8 mouse cellular contexts compared by ENCODE assay signal in the genomic region with DNA sequence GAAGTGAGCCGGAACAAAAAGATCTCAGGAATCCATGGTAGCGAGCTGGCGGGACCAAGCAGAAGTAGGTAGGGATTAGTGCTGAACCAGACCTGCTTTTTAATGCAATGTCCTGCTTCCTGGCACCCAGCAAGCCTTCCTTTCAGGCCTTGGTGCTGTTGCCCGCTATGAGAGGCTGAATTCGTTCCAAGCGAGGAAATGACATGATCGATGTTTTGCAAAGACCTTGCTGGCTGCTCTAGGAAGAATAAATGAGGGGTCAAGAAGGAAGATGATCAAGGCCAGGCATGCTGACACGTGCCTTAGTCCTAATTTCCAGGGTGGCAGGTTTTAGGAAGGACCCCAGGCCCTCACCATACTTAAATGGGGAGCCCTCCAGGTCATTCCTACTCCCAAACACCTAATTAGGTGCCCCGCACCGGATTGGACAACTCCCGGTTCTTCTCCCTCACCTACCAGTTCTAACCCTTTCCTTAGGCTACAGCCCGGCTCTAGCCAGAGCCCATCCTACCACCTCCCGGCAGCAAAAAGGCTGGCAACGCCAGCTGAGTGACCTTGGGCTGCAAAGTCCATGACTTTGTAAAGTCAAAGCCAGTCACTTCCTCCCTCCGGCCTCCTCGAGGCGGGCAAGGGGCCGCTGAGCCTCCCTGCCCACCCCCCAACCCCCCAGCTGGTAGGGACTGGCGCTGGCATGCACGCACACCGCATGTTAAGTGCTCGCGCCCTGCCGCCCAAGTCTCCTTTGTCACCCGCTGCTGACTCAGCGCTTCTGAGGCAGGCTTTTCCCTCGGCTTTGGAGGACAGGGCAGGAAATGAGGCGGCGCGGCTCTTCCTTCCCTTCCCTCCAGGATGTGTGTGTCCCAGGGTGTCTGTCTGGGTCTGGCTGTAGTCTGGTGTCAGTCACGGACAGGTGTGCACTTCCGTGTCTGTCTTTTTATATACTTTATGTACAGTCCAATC. TPM values are rescaled to one million over a fixed set of nuclear protein-coding genes. Genes with fewer than 3 reads are reported as not detected.
A peak's percentile ranks its signal among the peaks of the same experiment; 100 is the strongest.
DNase-seq lines count a peak whose midpoint lies in the region; ATAC-seq and TF ChIP-seq lines count a peak whose summit lies in the region.

No protein-coding gene starts in this region.

- peak; percentile 11; the same call in 1 of the 2 replicates for ATAC-seq in intestine, postnatal 0 days
- ATAC-seq in liver, embryonic 15.5 days (ENCODE audit: insufficient read depth): 0 out of 2 replicates have a peak, but pooled peaks have one; percentile 8

- no peaks in the 10 kb centered on the region for H3K27me3 ChIP-seq in heart, adult 2 months (ENCODE audit: control insufficient read depth, insufficient read depth, low read length)
- H3K27me3 ChIP-seq in intestine, postnatal 0 days (replicated peaks; ENCODE audit: control insufficient read depth, insufficient read depth, low read length): peaks cover 5% of the 10 kb centered on the region; the same call in 1 of the 2 replicates
- H3K27me3 ChIP-seq in liver, embryonic 15.5 days: no peaks in the 10 kb centered on the region

- H3K4me3 ChIP-seq in heart, adult 2 months: peak overlapping the region; percentile 35
- H3K4me3 ChIP-seq in intestine, postnatal 0 days (ENCODE audit: low read depth, low read length): no peak overlapping the region
- H3K4me3 ChIP-seq in liver, embryonic 15.5 days (replicated peaks): peak overlapping the region; percentile 29

- peak; percentile 74 for DNase-seq in urinary bladder, postnatal 14 days (ENCODE audit: low spot score)
- no peak for DNase-seq in urinary bladder, postnatal 4 days (ENCODE audit: low spot score in 2 of 2)
- peak; percentile 85 for DNase-seq in embryo, embryonic 10.5 days (ENCODE audit: low spot score)
- DNase-seq in heart, adult 2 months: peak; percentile 79 to 85
- peak; percentile 83 for DNase-seq in neural tube, embryonic 10.5 days (ENCODE audit: extremely low spot score, low spot score)
- DNase-seq in thymus, postnatal 36 days: peak; percentile 72 to 82

- H3K4me2 ChIP-seq in intestine, postnatal 0 days (replicated peaks; ENCODE audit: low read depth): peak overlapping the region; percentile 37
- peak overlapping the region; percentile 69 for H3K4me2 ChIP-seq in liver, embryonic 15.5 days

- TF ChIP-seq CTCF in heart, adult 2 months (IDR thresholded peaks at IDR 0.05): peak; percentile 28; the same call in 1 of the 2 replicates
- no peak for TF ChIP-seq CTCF in intestine, postnatal 0 days (IDR thresholded peaks at IDR 0.05; ENCODE audit: low read depth)

- H3K36me3 ChIP-seq in heart, adult 2 months (ENCODE audit: control insufficient read depth, insufficient read depth, low read length): peaks cover 5% of the 10 kb centered on the region; the same call in 1 of the 2 replicates
- no peaks in the 10 kb centered on the region for H3K36me3 ChIP-seq in intestine, postnatal 0 days (ENCODE audit: control insufficient read depth, insufficient read depth)
- H3K36me3 ChIP-seq in liver, embryonic 15.5 days (replicated peaks): no peaks in the 10 kb centered on the region

- H3K79me2 ChIP-seq in heart, adult 2 months (replicated peaks; ENCODE audit: control insufficient read depth, insufficient read depth, low read length): no peaks in the 10 kb centered on the region

- H3K27ac ChIP-seq in heart, adult 2 months: peak overlapping the region; percentile 97
- H3K27ac ChIP-seq in intestine, postnatal 0 days (ENCODE audit: low read depth, low read length): peak overlapping the region; percentile 35; the same call in 1 of the 2 replicates
- H3K27ac ChIP-seq in liver, embryonic 15.5 days (replicated peaks): peak overlapping the region; percentile 31; the same call in 1 of the 2 replicates

- WGBS in heart, adult 2 months: 12% methylated on average over 32 of the region's 32 CpGs
- WGBS in intestine, postnatal 0 days: 33% methylated on average over 32 of the region's 32 CpGs
- WGBS in liver, embryonic 15.5 days (ENCODE audit: insufficient replicate concordance): 20% methylated on average over 32 of the region's 32 CpGs

- peak; percentile 87 for TF ChIP-seq EP300 in heart, adult 2 months (IDR thresholded peaks at IDR 0.05; ENCODE audit: insufficient read depth, low read depth, low read length)

- H3K9me3 ChIP-seq in intestine, postnatal 0 days (ENCODE audit: control insufficient read depth): no peaks in the 10 kb centered on the region
- no peaks in the 10 kb centered on the region for H3K9me3 ChIP-seq in liver, embryonic 15.5 days (replicated peaks)

- TF ChIP-seq POLR2A in heart, adult 2 months (IDR thresholded peaks at IDR 0.05; ENCODE audit: insufficient read depth, low read depth, low read length): 0 out of 2 replicates have a peak, but pooled peaks have one; percentile 25

- H3K9ac ChIP-seq in heart, adult 2 months (ENCODE audit: low read depth, low read length): peak overlapping the region; percentile 75
- no peak overlapping the region for H3K9ac ChIP-seq in intestine, postnatal 0 days (ENCODE audit: low read depth, low read length)
- H3K9ac ChIP-seq in liver, embryonic 15.5 days: peak overlapping the region; percentile 36; the same call in 1 of the 2 replicates

- H3K4me1 ChIP-seq in heart, adult 2 months (ENCODE audit: control insufficient read depth, insufficient read depth, low read length): peaks cover 36% of the 10 kb centered on the region
- peaks cover 3% of the 10 kb centered on the region; the same call in 1 of the 2 replicates for H3K4me1 ChIP-seq in intestine, postnatal 0 days (replicated peaks; ENCODE audit: control insufficient read depth, insufficient read depth, low read length)
- peaks cover 80% of the 10 kb centered on the region for H3K4me1 ChIP-seq in liver, embryonic 15.5 days (replicated peaks)

- intact Hi-C loops in heart, adult 2 months (cut with DNase I): loop anchor here (2.0 kb wide), 2 partner anchors 53 to 61 kb away; partner anchors contain the start of gene Irf2bpl

RNA-seq across cellular contexts. Expression of gene Irf2bpl, which starts 52.7 kb away (rescaled TPM):
- 10 to 100 TPM; 32.6 to 36.9 TPM for total RNA-seq in heart, adult 2 months (2021)
- 15.6 and 20.1 TPM in 2 replicates for polyA plus RNA-seq in heart, adult 2 months (2012; rRNA removed)
- polyA plus RNA-seq in intestine, postnatal 0 days (2015; fragmentation: Nextera tagmentation; extraction: Ambion mirVana): 10.0 and 10.7 TPM in 2 replicates
- polyA plus RNA-seq in liver, embryonic 15.5 days (2015; fragmentation: Nextera tagmentation; extraction: Ambion mirVana): 2.8 and 3.1 TPM in 2 replicates

Comparison
In these comparisons a context has a peak if more than half of its experiments do, and no peak if none do; other contexts are left out.
1. DNase-seq: peak in urinary bladder, postnatal 14 days (single experiment), embryo, embryonic 10.5 days (single experiment), heart, adult 2 months (2 of 2), neural tube, embryonic 10.5 days (single experiment) and thymus, postnatal 36 days (2 of 2); none in urinary bladder, postnatal 4 days (0 of 2).
2. H3K27ac ChIP-seq: peak in every context shown above with its lines; median percentile 97 in heart, adult 2 months; 35 in intestine, postnatal 0 days; 31 in liver, embryonic 15.5 days.